Mouse (Mus musculus) thymus, adult 2 months (tissue): ENCODE measurements around the gene Trim9. TPM values are rescaled to one million over a fixed set of nuclear protein-coding genes. Genes with fewer than 3 reads are reported as not detected.

Source experiments
- DNase-seq: peaks from one replicate; pipeline ENCODE4 v3.0.0; 2021
- H3K27ac ChIP-seq: fragments of 200-500 bp; 2 replicates; pipeline ENCODE4 v1.5.1; 2012; ENCODE audit warnings: low read length, control low read depth; ENCODE audit not compliant: control insufficient read depth, insufficient read depth
- H3K27me3 ChIP-seq: fragments of 200-500 bp; 2 replicates; pipeline ENCODE4 v1.6.1; 2012; ENCODE audit warnings: mild to moderate bottlenecking, low read length, moderate library complexity, mixed read lengths; ENCODE audit not compliant: control insufficient read depth, insufficient read depth
- H3K36me3 ChIP-seq: fragments of 200-500 bp; 2 replicates; pipeline ENCODE4 v1.6.1; 2012; ENCODE audit warnings: mild to moderate bottlenecking, low read length, moderate library complexity; ENCODE audit not compliant: control insufficient read depth, insufficient read depth
- H3K4me1 ChIP-seq: fragments of 200-500 bp; replicated peaks from 2 replicates; pipeline ENCODE4 v1.6.1; 2012; ENCODE audit warnings: low read length; ENCODE audit not compliant: control insufficient read depth, insufficient read depth
- H3K4me3 ChIP-seq: fragments of 200-500 bp; 2 replicates; pipeline ENCODE4 v1.5.1; 2012; ENCODE audit warnings: mild to moderate bottlenecking, low read length, control low read depth, moderate library complexity; ENCODE audit not compliant: control insufficient read depth, insufficient read depth
- CTCF ChIP-seq: fragments of 200-500 bp; IDR thresholded peaks from 2 replicates; pipeline ENCODE4 v1.5.1; 2012; ENCODE audit warnings: mild to moderate bottlenecking, control low read depth, low read length, moderate library complexity, borderline replicate concordance; ENCODE audit not compliant: control insufficient read depth, poor library complexity, insufficient read depth; ENCODE audit errors: extremely low read depth
- POLR2A ChIP-seq: fragments of 200-500 bp; IDR thresholded peaks from 2 replicates; pipeline ENCODE4 v1.6.1; 2012; ENCODE audit warnings: mild to moderate bottlenecking, low read length, control low read depth, moderate library complexity; ENCODE audit not compliant: control insufficient read depth, poor library complexity, insufficient read depth; ENCODE audit errors: extremely low read depth
- WGBS: fragments of 180-500 bp; shearing (Covaris S2); methylation state at CpG from one replicate; pipeline ENCODE4 v1.1.7; 2018; 5-methylcytosine and 5-hydroxymethylcytosine counted together
- polyA plus RNA-seq: library from polyadenylated mRNA; depleted of rRNA; stranded (reverse); fragments of >200 nt; gene quantifications from 2 replicates; pipeline ENCODE4 v1.2.3, GENCODE M21; 2012

Gene Trim9
- polyA plus RNA-seq, 1 experiment: 0.16 TPM

- Histone ChIP-seq H3K4me1 (peaks cover 23% of the 10 kb centered on the region), H3K4me3 (no peak overlapping the region), H3K27me3 (no peaks in the 10 kb centered on the region), H3K27ac (no peak overlapping the region), H3K36me3 (no peaks in the 10 kb centered on the region)
- DNase-seq: peak; percentile 5
- 15% methylated on average over 5 of the region's 5 CpGs for WGBS
- TF ChIP-seq CTCF (no peak), POLR2A (no peak)
These were observed 115.3 kb downstream of the Trim9 start for GRCm38 (mm10) chr12:70232020-70232544.

GRCm38 (mm10) chr12:70231294-70231693 is 116.1 kb downstream of the Trim9 start, which contains the start of gene Pygl:
Pygl (minus strand) TSS chr12:70231488.
- peaks cover 28% of the 10 kb centered on the region for H3K4me1 ChIP-seq
- TF ChIP-seq POLR2A (no peak), CTCF (no peak)
- DNase-seq: no peak
- no peaks in the 10 kb centered on the region for H3K36me3 ChIP-seq
- 98% methylated on average over 2 of the region's 2 CpGs for WGBS
- no peak within 1 kb of the TSS for H3K4me3 ChIP-seq
- no peaks in the 10 kb centered on the region for H3K27me3 ChIP-seq
- H3K27ac ChIP-seq: no peak within 1 kb of the TSS

- no peak for DNase-seq
- TF ChIP-seq POLR2A: no peak
- no peak for TF ChIP-seq CTCF
- Histone ChIP-seq H3K27ac (no peak overlapping the region), H3K27me3 (no peaks in the 10 kb centered on the region), H3K4me3 (no peak overlapping the region), H3K36me3 (no peaks in the 10 kb centered on the region), H3K4me1 (peaks cover 24% of the 10 kb centered on the region)
- 94% methylated on average over 11 of the region's 11 CpGs for WGBS
These were observed 119.3 kb downstream of the Trim9 start for GRCm38 (mm10) chr12:70228155-70228554.

- WGBS: 3% methylated on average over 52 of the region's 52 CpGs
- Histone ChIP-seq H3K27me3 (no peaks in the 10 kb centered on the region), H3K27ac (no peak overlapping the region), H3K4me3 (peak overlapping the region; percentile 48), H3K36me3 (no peaks in the 10 kb centered on the region), H3K4me1 (peaks cover 22% of the 10 kb centered on the region)
- TF ChIP-seq POLR2A (0 out of 2 replicates have a peak, but pooled peaks have one; percentile 16), CTCF (no peak)
- peak; percentile 63 for DNase-seq
These were observed 120.1 kb downstream of the Trim9 start for GRCm38 (mm10) chr12:70227121-70227932.

- Histone ChIP-seq H3K4me1 (peaks cover 18% of the 10 kb centered on the region), H3K36me3 (no peaks in the 10 kb centered on the region), H3K27ac (no peak overlapping the region), H3K27me3 (no peaks in the 10 kb centered on the region), H3K4me3 (peak overlapping the region; percentile 48; the same call in 1 of the 2 replicates)
- TF ChIP-seq POLR2A (no peak), CTCF (no peak)
- 42% methylated on average over 5 of the region's 5 CpGs for WGBS
- DNase-seq: no peak
These were observed 120.8 kb downstream of the Trim9 start for GRCm38 (mm10) chr12:70226655-70227054.

GRCm38 (mm10) chr12:70223331-70223730 is 124.1 kb downstream of the Trim9 start:
- Histone ChIP-seq H3K27me3 (no peaks in the 10 kb centered on the region), H3K4me1 (peaks cover 15% of the 10 kb centered on the region), H3K27ac (no peak overlapping the region), H3K36me3 (no peaks in the 10 kb centered on the region), H3K4me3 (no peak overlapping the region)
- WGBS: 93% methylated on average over 4 of the region's 4 CpGs
- TF ChIP-seq POLR2A (no peak), CTCF (no peak)
- no peak for DNase-seq

GRCm38 (mm10) chr12:70221425-70221824 is 126.0 kb downstream of the Trim9 start:
- Histone ChIP-seq H3K36me3 (no peaks in the 10 kb centered on the region), H3K27ac (no peak overlapping the region), H3K27me3 (no peaks in the 10 kb centered on the region), H3K4me3 (no peak overlapping the region), H3K4me1 (peaks cover 3% of the 10 kb centered on the region)
- TF ChIP-seq CTCF (no peak), POLR2A (no peak)
- 78% methylated on average over 5 of the region's 5 CpGs for WGBS
- no peak for DNase-seq
